In genomic region chr2:104096256-104096655, GRCm38 (mm10) we compare ENCODE assay signal across 9 mouse cellular contexts. TPM values are rescaled to one million over a fixed set of nuclear protein-coding genes. Genes with fewer than 3 reads are reported as not detected.
DNase-seq lines count a peak whose midpoint lies in the region; ATAC-seq and TF ChIP-seq lines count a peak whose summit lies in the region.
"Had no signal": no experiment of that assay in that cellular context is flagged by ENCODE, and none has a peak within 500 bp of the region (broad histone marks: within the 10 kb centered on the region; RNA-seq: fewer than 3 reads in every experiment).

No protein-coding gene starts in this region.

- H3K4me3 ChIP-seq in heart, embryonic 10.5 days: peak overlapping the region; percentile 69
- H3K4me3 ChIP-seq in ES-E14 (ENCODE audit: insufficient read depth in 1 of 2, low read depth in 1 of 2, low read length in 2 of 2, poor library complexity in 1 of 2, severe bottlenecking in 1 of 2) (peak overlapping the region; percentile 55 to 61), macrophage (ENCODE audit: inconsistent target) (peak overlapping the region; percentile 39)
- peak overlapping the region; percentile 44 for H3K4me3 ChIP-seq in hindbrain, embryonic 13.5 days

- peak; percentile 71 for DNase-seq in heart, embryonic 10.5 days (ENCODE audit: low spot score)
- DNase-seq in heart, postnatal 14 days: no peak
- no peak for DNase-seq in ES-E14 (ENCODE audit: low read depth, low spot score)
- no peak for DNase-seq in layer of hippocampus, adult 11-12 months (ENCODE audit: low spot score)
- DNase-seq in layer of hippocampus, adult 9-11 months: no peak
- no peak for DNase-seq in B cell, adult 2 months

- H3K79me2 ChIP-seq in macrophage (ENCODE audit: inconsistent target): no peaks in the 10 kb centered on the region

- 26% methylated on average over 10 of the region's 10 CpGs for WGBS in heart, embryonic 10.5 days
- WGBS in hindbrain, embryonic 13.5 days: 49% methylated on average over 10 of the region's 10 CpGs
- WGBS in macrophage (ENCODE audit: missing documents): 65% methylated on average over 10 of the region's 10 CpGs

- peak overlapping the region; percentile 70; the same call in 1 of the 2 replicates for H3K9ac ChIP-seq in ES-E14 (ENCODE audit: insufficient read depth, low read depth, low read length, poor library complexity, severe bottlenecking)
- H3K9ac ChIP-seq in hindbrain, embryonic 13.5 days: peak overlapping the region; percentile 70

- H3K9me3 ChIP-seq in heart, embryonic 10.5 days: no peaks in the 10 kb centered on the region
- H3K9me3 ChIP-seq in ES-E14 (ENCODE audit: control insufficient read depth, insufficient read depth, low read depth, low read length): 0 out of 2 replicates have a peak, but pooled peaks cover 6% of the 10 kb centered on the region
- no peaks in the 10 kb centered on the region for H3K9me3 ChIP-seq in hindbrain, embryonic 13.5 days

- intact Hi-C loops in heart, postnatal 14 days (cut with DNase I): loop anchor here (10.0 kb wide), 1 partner anchor 61 kb away; no protein-coding TSS in a partner anchor

- H3K27me3 ChIP-seq in heart, embryonic 10.5 days (ENCODE audit: insufficient read depth, poor library complexity, severe bottlenecking): no peaks in the 10 kb centered on the region
- H3K27me3 ChIP-seq in hindbrain, embryonic 13.5 days: no peaks in the 10 kb centered on the region

- no peaks in the 10 kb centered on the region for H3K36me3 ChIP-seq in heart, embryonic 10.5 days
- H3K36me3 ChIP-seq in ES-E14 (ENCODE audit: control insufficient read depth, insufficient read depth, low read length, poor library complexity, severe bottlenecking) (no peaks in the 10 kb centered on the region), macrophage (ENCODE audit: inconsistent target) (no peaks in the 10 kb centered on the region)
- no peaks in the 10 kb centered on the region for H3K36me3 ChIP-seq in hindbrain, embryonic 13.5 days

- H3K27ac ChIP-seq in heart, embryonic 10.5 days: peak overlapping the region; percentile 92
- H3K27ac ChIP-seq in ES-E14 (ENCODE audit: insufficient read depth, low read depth, low read length, poor library complexity, severe bottlenecking): peak overlapping the region; percentile 49
- peak overlapping the region; percentile 80 for H3K27ac ChIP-seq in hindbrain, embryonic 13.5 days
- H3K27ac ChIP-seq in macrophage: no peak overlapping the region

- peaks cover 42% of the 10 kb centered on the region for H3K4me1 ChIP-seq in heart, embryonic 10.5 days
- peaks cover 3 to 6% of the 10 kb centered on the region in 2 experiments; a peak in 2 of 4 replicates for H3K4me1 ChIP-seq in ES-E14 (ENCODE audit: control insufficient read depth in 2 of 2, insufficient read depth in 2 of 2, low read length in 2 of 2, poor library complexity in 1 of 2)
- peaks cover 12% of the 10 kb centered on the region for H3K4me1 ChIP-seq in hindbrain, embryonic 13.5 days (replicated peaks)

- 0 out of 2 replicates have a peak, but pooled peaks have one; percentile 3 for ATAC-seq in hindbrain, embryonic 13.5 days (ENCODE audit: low FRiP score)

- in situ Hi-C loops in ES-E14 (cut with MboI; ENCODE audit: low sequenced_read_pairs in 2 of 2, unreplicated experiment in 2 of 2): no loop called here

- peak overlapping the region; percentile 67 for H3K4me2 ChIP-seq in hindbrain, embryonic 13.5 days

TF ChIP-seq in ES-E14, 5 proteins besides CTCF, POLR2A, EP300 and RAD21:
- TF ChIP-seq HCFC1 (IDR thresholded peaks at IDR 0.05; ENCODE audit: borderline replicate concordance, insufficient read depth, low read length) (no peak), ZNF384 (IDR thresholded peaks at IDR 0.05; ENCODE audit: low read depth, low read length) (no peak), ZC3H11A (IDR thresholded peaks at IDR 0.05; ENCODE audit: borderline replicate concordance, low read depth, low read length) (no peak), MAFK (IDR thresholded peaks at IDR 0.05; ENCODE audit: insufficient read depth, low read depth, low read length) (no peak), CHD2 (IDR thresholded peaks at IDR 0.05; ENCODE audit: low read depth, low read length) (no peak)

RNA-seq across cellular contexts. Expression of gene Cd59a, which starts 0.7 kb away (rescaled TPM):
- polyA plus RNA-seq in heart, embryonic 10.5 days (2016; fragmentation: Nextera tagmentation; extraction: Ambion mirVana): 70.8 and 82.0 TPM in 2 replicates
- total RNA-seq in heart, postnatal 14 days (2021): 10 to 100 TPM; 42.6 to 52.3 TPM
- 6.4 and 7.3 TPM in 2 replicates for total RNA-seq in ES-E14 (2012; rRNA removed)
- polyA plus RNA-seq in hindbrain, embryonic 13.5 days (2015; fragmentation: Nextera tagmentation; extraction: Ambion mirVana): 17.9 and 18.7 TPM in 2 replicates
- total RNA-seq in macrophage (2018; cell fraction: chromatin; rRNA removed): 1 to 10 TPM in 9 of 26 experiments, under 1 TPM in 13, not detected in 4; 0.45 to 3.1 (median 0.98) TPM
- 1 to 10 TPM; 4.0 to 7.1 (median 5.2) TPM for total RNA-seq in macrophage (2018; cell fraction: cytosol; rRNA removed)
- total RNA-seq in macrophage (2018; cell fraction: nucleus; rRNA removed): 1 to 10 TPM in 25 of 26 experiments, not detected in 1; 1.1 to 6.5 (median 2.5) TPM
- polyA plus RNA-seq in macrophage (2018): 6.7 to 13.2 TPM (median 11.5 TPM) in 3 replicates

RNA-seq across cellular contexts. Expression of gene A930018P22Rik, which starts 26.3 kb away (rescaled TPM):
- polyA plus RNA-seq in heart, embryonic 10.5 days (2016; fragmentation: Nextera tagmentation; extraction: Ambion mirVana): 0.55 and 0.71 TPM in 2 replicates
- total RNA-seq in heart, postnatal 14 days (2021): under 1 TPM; 0.48 to 0.63 TPM
- total RNA-seq in ES-E14 (2012; rRNA removed): 0.32 TPM in 1 of 2 replicates, not detected in the other
- not detected in 2 replicates for polyA plus RNA-seq in hindbrain, embryonic 13.5 days (2015; fragmentation: Nextera tagmentation; extraction: Ambion mirVana)
- total RNA-seq in macrophage (2018; cell fraction: chromatin; rRNA removed): not detected
- total RNA-seq in macrophage (2018; cell fraction: cytosol; rRNA removed): not detected
- not detected for total RNA-seq in macrophage (2018; cell fraction: nucleus; rRNA removed)
- not detected in 3 replicates for polyA plus RNA-seq in macrophage (2018)

RNA-seq across cellular contexts. Expression of gene Cd59b, which starts 26.6 kb away (rescaled TPM):
- polyA plus RNA-seq in heart, embryonic 10.5 days (2016; fragmentation: Nextera tagmentation; extraction: Ambion mirVana): 4.3 and 8.4 TPM in 2 replicates
- total RNA-seq in heart, postnatal 14 days (2021): 1 to 10 TPM; 1.7 to 2.7 TPM
- total RNA-seq in ES-E14 (2012; rRNA removed): 2.4 and 3.5 TPM in 2 replicates
- 0.87 and 2.8 TPM in 2 replicates for polyA plus RNA-seq in hindbrain, embryonic 13.5 days (2015; fragmentation: Nextera tagmentation; extraction: Ambion mirVana)
- 1 to 10 TPM in 1 of 26 experiments, not detected in 25; 2.7 TPM for total RNA-seq in macrophage (2018; cell fraction: chromatin; rRNA removed)
- total RNA-seq in macrophage (2018; cell fraction: cytosol; rRNA removed): 1 to 10 TPM in 5 of 26 experiments, under 1 TPM in 17, not detected in 4; 0.38 to 1.1 (median 0.68) TPM
- 1 to 10 TPM in 1 of 26 experiments, not detected in 25; 1.3 TPM for total RNA-seq in macrophage (2018; cell fraction: nucleus; rRNA removed)
- 0.80 to 1.4 TPM in 2 of 3 replicates, not detected in the other for polyA plus RNA-seq in macrophage (2018)

RNA-seq across cellular contexts. Expression of gene Gm10799, which starts 27.9 kb away (rescaled TPM):
- not detected in 2 replicates for polyA plus RNA-seq in heart, embryonic 10.5 days (2016; fragmentation: Nextera tagmentation; extraction: Ambion mirVana)
- total RNA-seq in heart, postnatal 14 days (2021): not detected
- total RNA-seq in ES-E14 (2012; rRNA removed): not detected in 2 replicates
- polyA plus RNA-seq in hindbrain, embryonic 13.5 days (2015; fragmentation: Nextera tagmentation; extraction: Ambion mirVana): not detected in 2 replicates
- total RNA-seq in macrophage (2018; cell fraction: chromatin; rRNA removed): not detected
- not detected for total RNA-seq in macrophage (2018; cell fraction: cytosol; rRNA removed)
- total RNA-seq in macrophage (2018; cell fraction: nucleus; rRNA removed): not detected
- polyA plus RNA-seq in macrophage (2018): not detected in 3 replicates
- polyA plus RNA-seq: gonadal fat pad, adult 2 months had no signal

RNA-seq across cellular contexts. Expression of gene Gm10912, which starts 30.6 kb away (rescaled TPM):
- polyA plus RNA-seq in heart, embryonic 10.5 days (2016; fragmentation: Nextera tagmentation; extraction: Ambion mirVana): not detected in 2 replicates
- under 1 TPM; 0.17 to 0.34 TPM for total RNA-seq in heart, postnatal 14 days (2021)
- not detected in 2 replicates for total RNA-seq in ES-E14 (2012; rRNA removed)
- polyA plus RNA-seq in hindbrain, embryonic 13.5 days (2015; fragmentation: Nextera tagmentation; extraction: Ambion mirVana): not detected in 2 replicates
- 1 to 10 TPM in 13 of 26 experiments, under 1 TPM in 9, not detected in 4; 0.37 to 5.6 (median 1.7) TPM for total RNA-seq in macrophage (2018; cell fraction: chromatin; rRNA removed)
- total RNA-seq in macrophage (2018; cell fraction: cytosol; rRNA removed): under 1 TPM in 4 of 26 experiments, not detected in 22; 0.10 to 0.17 (median 0.13) TPM
- 1 to 10 TPM in 10 of 26 experiments, under 1 TPM in 8, not detected in 8; 0.31 to 4.0 (median 1.1) TPM for total RNA-seq in macrophage (2018; cell fraction: nucleus; rRNA removed)
- polyA plus RNA-seq in macrophage (2018): not detected in 3 replicates
